Mouse (Mus musculus): Measurements from ENCODE around the gene Adgrg1. TPM values are rescaled to one million over a fixed set of nuclear protein-coding genes. Genes with fewer than 3 reads are reported as not detected.

Gene Adgrg1
- polyA plus RNA-seq, 1 experiment from 2014 or later = 140 TPM

Other genes with a start within 250 kb of the Adgrg1 start
- not detected in 2 replicates for gene Ccl22, start 229.2 kb upstream of the Adgrg1 start, polyA plus RNA-seq (2014; fragmentation: Nextera tagmentation; extraction: Ambion mirVana)
- 6.1 and 7.9 TPM in 2 replicates for gene Cx3cl1, start 202.7 kb upstream of the Adgrg1 start, polyA plus RNA-seq (2014; fragmentation: Nextera tagmentation; extraction: Ambion mirVana)
- gene Ccl17, start 164.3 kb upstream of the Adgrg1 start, polyA plus RNA-seq (2014; fragmentation: Nextera tagmentation; extraction: Ambion mirVana) = not detected in 2 replicates
- 54.0 and 59.3 TPM in 2 replicates for gene Coq9, start 136.4 kb upstream of the Adgrg1 start, polyA plus RNA-seq (2014; fragmentation: Nextera tagmentation; extraction: Ambion mirVana)
- gene Ciapin1, start 136.4 kb upstream of the Adgrg1 start, polyA plus RNA-seq (2014; fragmentation: Nextera tagmentation; extraction: Ambion mirVana) = 160 and 168 TPM in 2 replicates
- 153 TPM in 2 replicates for gene Polr2c, start 117.3 kb upstream of the Adgrg1 start, polyA plus RNA-seq (2014; fragmentation: Nextera tagmentation; extraction: Ambion mirVana)
- gene Dok4, start 98.4 kb upstream of the Adgrg1 start, polyA plus RNA-seq (2014; fragmentation: Nextera tagmentation; extraction: Ambion mirVana) = 16.3 and 18.5 TPM in 2 replicates
- gene Ccdc102a, start 56.7 kb upstream of the Adgrg1 start, polyA plus RNA-seq (2014; fragmentation: Nextera tagmentation; extraction: Ambion mirVana) = 20.1 and 20.2 TPM in 2 replicates
- gene Adgrg5, start 51.1 kb upstream of the Adgrg1 start, polyA plus RNA-seq (2014; fragmentation: Nextera tagmentation; extraction: Ambion mirVana) = 0.31 TPM in 1 of 2 replicates, not detected in the other
- 3.5 and 4.1 TPM in 2 replicates for gene Adgrg3, start 42.9 kb downstream of the Adgrg1 start, polyA plus RNA-seq (2014; fragmentation: Nextera tagmentation; extraction: Ambion mirVana)
- gene Drc7, start 80.4 kb downstream of the Adgrg1 start, polyA plus RNA-seq (2014; fragmentation: Nextera tagmentation; extraction: Ambion mirVana) = not detected in 2 replicates
- gene Katnb1, start 106.4 kb downstream of the Adgrg1 start, polyA plus RNA-seq (2014; fragmentation: Nextera tagmentation; extraction: Ambion mirVana) = 29.2 and 32.5 TPM in 2 replicates
- gene Kifc3, start 228.1 kb downstream of the Adgrg1 start, polyA plus RNA-seq (2014; fragmentation: Nextera tagmentation; extraction: Ambion mirVana) = 6.3 and 7.4 TPM in 2 replicates

Measured in neural tube, embryonic 11.5 days (tissue).